Mouse (Mus musculus): ENCODE data around the gene Pcolce2.
A peak's percentile ranks its signal among the peaks of the same experiment; 100 is the strongest.

Pcolce2 gene

GRCm38 (mm10) chr9:95657941-95658340 is 20.5 kb downstream of the Pcolce2 start:
- peak; percentile 46 for DNase-seq

GRCm38 (mm10) chr9:95664290-95664989 is 27.0 kb downstream of the Pcolce2 start:
- no peak for DNase-seq

- peak; percentile 52 for DNase-seq
Observed at GRCm38 (mm10) chr9:95665835-95666234, 28.4 kb downstream of the Pcolce2 start.

GRCm38 (mm10) chr9:95667836-95668235 is 30.4 kb downstream of the Pcolce2 start:
- peak; percentile 54 for DNase-seq

DNA sequence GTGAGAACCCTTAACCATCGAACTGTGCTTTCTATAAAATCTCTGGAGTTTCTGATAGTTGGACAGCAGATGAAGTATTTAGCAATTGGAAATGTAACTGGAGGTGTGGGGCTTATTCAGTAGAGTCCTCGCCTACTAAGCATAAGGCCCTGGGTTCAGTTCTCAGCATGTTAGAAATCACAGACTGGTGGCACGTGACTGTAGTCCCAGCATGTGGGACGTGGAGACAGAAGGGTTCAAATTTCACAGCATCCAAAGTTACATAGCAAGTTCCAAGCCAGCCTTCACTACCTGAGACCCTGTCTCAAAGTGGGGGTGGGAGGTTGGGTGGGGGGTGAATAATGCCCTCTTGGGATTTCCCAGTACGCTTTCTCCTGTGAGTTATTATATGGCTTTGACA is 30.9 kb downstream of the Pcolce2 start:
- no peak for DNase-seq

GRCm38 (mm10) chr9:95672331-95672730 is 34.9 kb downstream of the Pcolce2 start:
- no peak for DNase-seq

DNA sequence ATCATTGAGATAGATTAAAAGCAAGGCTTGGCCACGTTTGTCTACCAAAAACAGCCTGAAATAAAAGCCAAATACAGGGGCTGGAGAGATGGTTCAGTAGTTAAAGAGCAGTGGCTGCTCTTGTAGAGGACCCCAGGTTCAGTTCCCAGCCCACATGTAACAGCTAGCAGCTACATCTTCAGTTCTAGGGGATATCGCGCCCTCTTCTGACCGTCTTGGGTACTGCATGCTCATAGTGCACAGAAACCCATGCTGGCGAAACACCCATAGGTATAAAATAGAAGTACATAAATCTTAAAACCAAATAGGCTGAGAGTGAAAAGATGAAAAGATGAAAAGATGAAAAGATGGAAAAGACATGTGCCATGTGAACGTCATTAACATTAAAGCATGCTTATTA is 35.4 kb downstream of the Pcolce2 start:
- no peak for DNase-seq

GRCm38 (mm10) chr9:95675064-95675699 is 37.8 kb downstream of the Pcolce2 start:
- peak; percentile 65 for DNase-seq

GRCm38 (mm10) chr9:95676021-95676420 is 38.6 kb downstream of the Pcolce2 start:
- no peak for DNase-seq

DNA sequence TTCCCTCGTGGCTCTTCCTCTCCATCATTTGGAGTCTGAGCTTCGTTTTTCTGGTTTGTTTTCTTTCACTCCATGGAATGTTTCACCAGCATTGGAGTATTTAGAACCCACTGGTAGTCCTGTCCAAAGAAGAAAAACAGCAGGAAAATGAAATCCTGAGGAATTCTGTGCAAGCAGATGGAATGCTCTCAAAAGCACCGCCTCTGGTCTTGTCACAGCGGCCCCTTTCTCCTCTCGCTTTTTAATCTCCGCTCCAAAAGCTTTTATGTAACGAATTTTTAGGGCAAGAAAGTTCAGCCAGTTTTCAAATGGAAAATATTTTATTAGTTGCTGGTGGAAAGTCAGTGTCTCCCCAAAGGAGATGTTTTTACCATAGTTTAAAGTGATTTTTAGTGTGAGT is 42.6 kb downstream of the Pcolce2 start:
- DNase-seq = peak; percentile 46

- DNase-seq = no peak
Observed at GRCm38 (mm10) chr9:95680691-95681090, 43.3 kb downstream of the Pcolce2 start.

DNA sequence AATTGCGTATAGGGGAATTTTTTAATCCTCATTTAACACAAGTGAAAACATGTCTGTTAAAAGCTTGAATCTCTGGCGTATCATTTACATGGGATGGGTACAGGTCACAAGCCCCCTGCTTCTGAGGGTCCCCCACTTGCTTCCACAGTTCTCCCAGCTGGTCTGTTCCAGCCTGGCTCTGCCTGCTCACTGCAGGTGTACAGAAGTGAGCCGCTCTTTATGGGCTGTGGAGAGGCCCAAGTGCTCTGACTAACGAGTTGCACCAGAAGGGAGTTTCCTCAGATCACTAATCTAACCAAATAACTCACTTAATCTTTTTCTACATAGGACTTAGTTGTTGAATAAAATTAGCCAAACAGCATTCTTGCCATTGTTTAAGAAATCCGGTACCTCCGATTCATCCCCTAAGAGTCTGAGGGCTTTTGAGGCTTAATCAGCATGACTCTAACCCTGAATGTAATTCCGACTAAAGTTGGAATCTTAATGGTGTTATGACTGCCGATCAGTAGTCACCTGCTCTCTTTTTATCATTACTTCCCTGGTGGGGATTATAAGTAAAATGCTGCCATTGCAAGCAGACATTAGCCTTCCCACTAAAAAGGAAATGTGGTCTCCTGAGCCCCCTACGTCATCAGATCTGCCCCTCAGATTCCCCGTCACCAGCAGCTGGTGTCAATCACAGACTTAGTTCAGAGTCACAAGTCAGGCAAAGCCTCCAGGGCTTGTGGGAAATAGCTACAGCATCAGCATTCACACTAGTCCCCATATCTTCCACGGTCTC is 48.4 kb downstream of the Pcolce2 start:
- DNase-seq = no peak

DNA sequence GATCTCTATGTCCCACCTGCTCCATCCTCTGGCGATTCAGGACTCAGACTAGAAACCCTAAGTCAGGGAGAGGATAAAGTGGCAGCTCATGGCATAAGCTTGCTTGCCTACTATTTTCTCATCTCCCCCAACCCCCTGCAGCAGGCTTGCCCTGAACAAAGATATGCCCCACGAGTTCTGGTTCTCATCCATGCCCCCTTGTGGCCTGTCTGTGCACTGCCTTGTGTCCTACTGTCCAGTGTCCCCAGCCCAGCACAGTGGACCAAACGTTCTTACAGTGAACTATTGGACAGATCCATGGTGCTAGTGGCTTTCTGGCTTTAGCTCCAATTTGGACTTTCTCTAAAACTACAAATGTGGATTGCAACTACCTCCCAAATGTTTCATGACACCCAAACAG is 50.7 kb downstream of the Pcolce2 start:
- peak; percentile 26 for DNase-seq

GRCm38 (mm10) chr9:95692823-95693222 is 55.4 kb downstream of the Pcolce2 start:
- DNase-seq = no peak

DNA sequence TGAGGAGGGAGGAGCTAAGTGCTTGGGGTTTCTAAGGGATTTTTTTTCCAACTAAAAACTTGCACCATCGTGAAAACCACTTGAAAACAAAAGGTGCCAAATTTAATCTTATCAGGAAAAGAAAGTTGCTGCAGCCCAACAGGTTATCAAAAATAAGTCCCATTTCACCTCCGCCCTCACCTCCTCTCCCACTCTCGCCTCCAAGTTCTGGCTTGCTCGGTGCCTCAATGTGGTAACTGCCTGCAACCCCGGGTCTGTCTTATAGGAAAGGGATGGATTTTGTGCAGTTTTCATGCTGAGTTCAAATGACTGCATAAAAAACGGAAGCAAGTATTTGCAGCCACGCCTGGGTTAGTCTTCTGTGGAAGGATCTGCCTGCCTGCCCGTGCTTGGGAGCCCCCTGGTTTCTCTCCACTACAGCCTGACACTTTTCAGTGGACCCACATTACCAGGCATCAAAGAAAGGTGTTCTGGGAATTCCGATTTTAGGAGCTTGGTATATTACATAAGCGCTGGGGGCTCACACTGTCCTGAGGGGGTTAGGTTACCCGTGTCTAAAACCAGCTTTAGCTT is 56.2 kb downstream of the Pcolce2 start:
- no peak for DNase-seq

DNA sequence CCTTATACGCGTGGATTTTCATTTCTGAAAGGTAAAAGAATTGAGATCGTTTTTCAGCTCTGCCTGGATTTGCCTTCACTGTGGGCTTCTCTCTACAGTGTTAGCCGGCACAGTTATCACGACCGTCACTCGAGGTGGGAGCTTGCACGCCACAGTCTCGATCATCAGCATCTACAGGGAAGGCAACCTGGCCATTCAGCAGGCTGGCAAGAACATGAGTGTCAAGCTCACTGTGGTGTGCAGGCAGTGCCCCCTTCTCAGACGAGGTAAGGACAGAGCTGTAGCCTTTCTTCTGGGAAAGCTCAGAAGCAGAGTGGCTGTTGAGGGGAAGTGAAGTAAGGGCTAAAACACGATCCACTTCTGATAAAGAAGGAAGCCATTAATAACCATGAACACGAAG is 57.1 kb downstream of the Pcolce2 start:
- DNase-seq = no peak

DNA sequence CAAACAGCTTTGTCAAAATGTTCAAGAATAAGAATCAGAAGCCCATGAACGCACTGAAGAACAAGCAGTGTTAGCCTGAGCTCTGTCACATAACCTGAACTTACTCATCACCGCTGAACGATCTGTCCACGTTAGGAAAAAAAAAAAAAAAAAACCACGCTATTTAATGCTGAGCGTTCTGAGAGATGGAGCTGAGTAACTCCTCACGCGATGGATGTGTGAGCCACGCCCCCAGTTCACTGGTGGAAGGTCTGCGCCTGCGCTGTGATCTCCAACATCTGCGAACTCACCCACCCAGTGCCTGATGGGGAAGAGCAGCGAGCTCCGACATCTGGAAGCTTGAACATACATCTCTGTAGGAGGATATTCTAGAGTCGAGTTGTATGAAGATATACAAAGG is 57.6 kb downstream of the Pcolce2 start:
- no peak for DNase-seq

DNA sequence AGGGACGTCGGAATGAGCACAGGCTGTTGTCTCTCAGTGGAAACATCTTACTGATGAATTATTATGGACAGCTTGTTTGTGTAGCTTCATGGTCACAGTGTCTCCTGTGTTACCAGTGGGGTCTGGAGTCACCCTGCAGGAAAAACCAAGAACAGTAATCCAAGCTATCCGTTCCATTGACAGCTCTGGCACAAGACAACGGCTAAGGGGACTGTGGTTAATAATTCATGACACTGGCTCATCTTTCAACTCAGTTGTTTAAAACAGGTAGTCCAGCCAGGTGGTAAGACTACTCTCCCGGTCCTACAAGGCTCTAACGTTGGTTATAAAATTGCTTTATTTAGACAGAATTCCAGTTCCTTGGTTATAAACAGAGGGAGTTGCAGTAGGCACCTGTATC is 59.2 kb downstream of the Pcolce2 start:
- no peak for DNase-seq

DNA sequence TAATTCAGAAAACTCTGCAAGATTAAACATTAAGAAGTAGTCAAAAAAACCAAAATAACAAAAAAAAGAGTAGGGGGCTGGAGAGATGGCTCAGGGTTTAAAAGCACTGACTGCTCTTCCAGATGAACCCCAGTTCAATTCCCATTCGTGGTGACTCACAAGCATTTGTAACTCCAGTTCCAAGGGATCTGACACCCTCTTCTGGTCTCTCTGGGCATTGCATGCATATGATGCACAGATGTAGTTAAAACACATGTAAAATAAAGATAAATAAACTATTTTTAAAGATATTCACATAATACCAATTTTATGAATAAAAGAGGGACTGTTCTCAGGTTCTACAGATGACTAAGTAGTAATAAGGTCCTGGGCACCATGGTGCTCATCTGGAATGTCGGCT is 60.4 kb downstream of the Pcolce2 start:
- DNase-seq = peak; percentile 72

GRCm38 (mm10) chr9:95699273-95699672 is 61.9 kb downstream of the Pcolce2 start:
- DNase-seq = no peak

DNA sequence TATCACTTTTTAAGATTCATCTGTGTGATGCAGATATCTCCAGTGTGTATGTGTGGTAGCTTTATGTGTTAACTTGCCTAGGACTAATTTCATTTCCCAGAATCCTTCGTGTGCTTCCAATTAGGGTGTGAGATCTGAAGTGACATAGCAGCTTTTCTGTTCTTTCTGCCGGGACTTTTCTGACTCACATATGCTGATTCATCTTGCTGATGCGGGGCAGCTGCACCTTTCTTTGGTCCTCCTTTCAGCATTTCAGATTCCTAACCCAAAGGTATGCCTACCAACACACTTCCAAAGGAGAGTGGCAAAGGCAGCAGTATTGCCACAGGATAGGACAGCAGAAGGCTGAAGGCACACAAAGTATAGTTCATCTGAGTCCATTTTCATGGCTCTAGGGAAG is 66.7 kb downstream of the Pcolce2 start:
- no peak for DNase-seq

DNA sequence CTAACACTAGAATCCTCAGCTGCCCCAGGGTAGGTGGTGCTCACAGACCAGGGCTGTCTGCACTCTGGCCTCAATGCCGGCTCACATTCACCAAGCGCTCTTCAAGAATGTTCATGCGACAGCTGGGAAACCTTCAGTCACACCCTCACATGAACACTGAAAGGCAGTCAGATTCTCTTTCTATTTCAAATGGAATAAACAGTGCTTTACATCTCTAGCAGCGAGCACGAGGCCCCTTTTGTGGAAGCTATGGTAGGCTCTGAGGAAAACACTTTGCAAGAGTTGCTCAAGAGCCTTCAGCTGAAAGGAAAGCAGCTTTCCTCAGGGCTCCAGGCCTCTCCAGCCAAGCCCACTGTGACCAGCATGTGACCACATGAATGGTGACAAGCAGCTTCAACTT is 68.0 kb downstream of the Pcolce2 start:
- DNase-seq = peak; percentile 86

DNA sequence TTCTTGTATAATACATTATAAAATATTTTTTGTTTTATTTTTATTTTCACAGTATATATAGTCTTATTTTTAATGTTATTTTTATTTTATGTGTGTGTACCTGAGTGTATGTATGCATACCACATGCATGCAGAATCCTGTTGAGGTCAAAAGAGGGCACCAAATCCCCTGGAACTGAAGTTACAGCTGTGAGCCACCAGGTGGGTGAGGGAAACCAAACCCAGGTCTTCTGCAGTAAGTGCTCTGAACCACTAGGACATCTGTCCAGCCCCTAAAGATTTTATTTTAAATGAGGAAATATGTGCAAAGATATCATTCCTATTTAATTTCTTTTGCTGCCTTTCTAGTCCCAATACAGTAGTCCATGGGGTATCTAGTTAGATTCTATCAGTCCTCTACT is 71.5 kb downstream of the Pcolce2 start:
- no peak for DNase-seq

DNA sequence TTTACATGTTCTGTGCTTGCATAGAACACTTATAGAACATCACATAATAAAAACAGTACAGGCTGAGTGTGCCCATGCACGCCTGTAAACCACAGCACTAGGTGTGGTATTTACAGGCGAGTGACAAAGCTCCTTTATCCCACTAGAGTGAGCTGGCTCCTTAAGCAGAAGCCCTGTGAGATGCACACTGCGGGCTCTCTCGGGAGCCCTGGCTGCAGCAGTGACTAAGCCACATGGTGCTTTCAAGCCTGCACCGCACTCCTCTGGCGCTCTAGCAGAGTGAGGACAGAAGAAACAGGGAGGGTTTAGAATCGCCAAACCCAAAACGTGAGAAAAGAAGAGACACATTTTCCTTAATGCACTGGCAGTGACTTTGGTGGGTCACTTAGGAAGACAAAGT is 75.2 kb downstream of the Pcolce2 start:
- no peak for DNase-seq
